Mouse (Mus musculus) right cerebral cortex, postnatal 36 days (tissue): ENCODE results near the gene Asb1.

Experiments used
- DNase-seq, 2 experiments: peaks; one replicate each; pipeline ENCODE4 v3.0.0; 2022; ENCODE audit warnings: low spot score in 2 of 2, mixed read lengths in 1 of 2

The Asb1 gene

GRCm38 (mm10) chr1:91540271-91540826, at the start of gene Asb1:
Asb1 (plus strand) TSS chr1:91540544.
- peak; percentile 92 to 95 for DNase-seq

GRCm38 (mm10) chr1:91492740-91493139, 47.6 kb upstream of the Asb1 start:
- no peak for DNase-seq

- DNase-seq = no peak
Observed at GRCm38 (mm10) chr1:91493938-91494337, 46.4 kb upstream of the Asb1 start.

GRCm38 (mm10) chr1:91494457-91495140, 45.7 kb upstream of the Asb1 start, which contains the start of gene Traf3ip1:
Traf3ip1 (plus strand) TSS chr1:91494647.
- peak; percentile 87 to 89 for DNase-seq

- DNase-seq = no peak
Observed at GRCm38 (mm10) chr1:91495321-91495720, 45.0 kb upstream of the Asb1 start.

- no peak for DNase-seq
Observed at GRCm38 (mm10) chr1:91498579-91498978, 41.8 kb upstream of the Asb1 start.

GRCm38 (mm10) chr1:91504615-91505014, 35.7 kb upstream of the Asb1 start:
- DNase-seq = no peak

GRCm38 (mm10) chr1:91514916-91515315, 25.4 kb upstream of the Asb1 start:
- DNase-seq = no peak

- DNase-seq = no peak
Observed at GRCm38 (mm10) chr1:91515642-91516041, 24.7 kb upstream of the Asb1 start.

GRCm38 (mm10) chr1:91523759-91524158, 16.6 kb upstream of the Asb1 start:
- peak in 1 of 2 experiments; percentile 39 for DNase-seq

- no peak for DNase-seq
Observed at GRCm38 (mm10) chr1:91525838-91526237, 14.5 kb upstream of the Asb1 start.

GRCm38 (mm10) chr1:91530166-91530565, 10.2 kb upstream of the Asb1 start:
- DNase-seq = no peak

- DNase-seq = no peak
Observed at GRCm38 (mm10) chr1:91532243-91532642, 8.1 kb upstream of the Asb1 start.

- no peak for DNase-seq
Observed at GRCm38 (mm10) chr1:91532892-91533291, 7.5 kb upstream of the Asb1 start.

GRCm38 (mm10) chr1:91533483-91533882, 6.9 kb upstream of the Asb1 start:
- DNase-seq = no peak

- DNase-seq = no peak
Observed at GRCm38 (mm10) chr1:91533961-91534723, 6.2 kb upstream of the Asb1 start.

- no peak for DNase-seq
Observed at GRCm38 (mm10) chr1:91537786-91538569, 2.4 kb upstream of the Asb1 start.

GRCm38 (mm10) chr1:91538570-91538929, 1.8 kb upstream of the Asb1 start:
- no peak for DNase-seq

GRCm38 (mm10) chr1:91539246-91539645, 1.1 kb upstream of the Asb1 start:
- no peak for DNase-seq

GRCm38 (mm10) chr1:91539704-91540270, 557 bp upstream of the Asb1 start:
- no peak for DNase-seq

GRCm38 (mm10) chr1:91541042-91541592, 773 bp downstream of the Asb1 start:
- no peak for DNase-seq
